Mouse (Mus musculus) right cerebral cortex, adult 18-20 months (tissue): ENCODE measurements around the gene Lor.

Experiments used
- DNase-seq: peaks from one replicate; pipeline ENCODE4 v3.0.0; 2022; ENCODE audit warnings: mixed read lengths

The Lor gene

DNA sequence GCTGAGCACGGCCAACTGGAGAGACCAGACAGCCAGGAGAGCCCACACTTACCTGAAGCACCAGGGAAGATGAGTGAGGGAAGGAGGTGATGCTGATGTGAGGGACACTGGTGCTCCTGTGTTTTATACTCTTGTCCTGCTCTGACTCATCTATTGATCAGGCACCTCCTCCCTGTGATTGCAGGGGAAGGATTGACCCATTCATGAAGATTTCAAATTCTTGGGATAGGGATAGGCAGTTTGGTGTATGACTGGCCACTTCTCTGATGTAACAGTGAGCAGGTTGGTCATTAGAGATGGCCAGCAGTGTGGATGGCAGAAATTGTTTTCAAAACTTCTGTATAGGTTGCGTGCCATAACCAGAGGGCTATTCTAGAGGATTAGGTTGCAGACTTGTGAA, at the start of gene Lor:
Gene Lor, minus strand, starts transcription at position 101 of the 400 bp plus-strand sequence.
- DNase-seq = no peak

DNA sequence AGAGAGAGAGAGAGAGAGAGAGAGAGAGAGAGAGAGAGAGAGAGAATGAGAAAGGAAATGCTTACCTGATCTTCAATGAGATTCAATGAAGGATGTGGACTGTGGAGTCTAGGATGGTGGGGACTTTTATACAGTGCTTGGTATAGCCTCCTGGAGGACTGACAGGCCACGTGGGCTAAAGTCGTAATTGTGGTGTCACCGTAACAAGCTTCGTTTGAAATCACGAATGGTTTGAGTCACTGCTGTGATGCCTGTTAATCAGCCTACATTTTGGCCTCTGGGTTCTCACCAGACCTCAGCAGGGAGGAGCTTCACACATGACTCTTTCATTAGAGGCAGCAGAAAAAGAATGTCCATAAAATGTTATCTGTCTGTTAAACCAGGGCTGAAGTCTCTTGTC, 40.9 kb upstream of the Lor start, which contains the start of gene Prr9:
Gene Prr9, minus strand, starts transcription at position 101 of the 400 bp plus-strand sequence.
- DNase-seq = no peak

DNA sequence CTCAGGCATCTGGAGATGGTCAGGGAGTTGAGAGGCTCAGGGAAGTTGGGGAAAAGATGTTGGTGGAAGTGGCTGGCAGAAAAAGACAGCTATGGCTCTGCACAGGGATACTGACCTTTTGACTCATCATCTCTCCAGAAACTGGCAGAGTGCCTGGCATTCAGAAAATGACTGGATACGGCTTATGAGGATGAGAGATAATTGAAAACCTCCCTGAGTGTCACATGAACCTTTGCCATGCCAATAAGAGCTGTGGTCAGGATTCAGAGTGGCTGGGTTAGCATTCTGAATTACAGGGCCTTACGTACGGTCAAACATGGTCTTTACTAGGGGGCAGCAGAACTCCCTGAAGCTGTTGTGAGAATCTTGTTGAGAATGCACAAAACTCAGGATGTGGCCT, 38.0 kb upstream of the Lor start:
- no peak for DNase-seq

DNA sequence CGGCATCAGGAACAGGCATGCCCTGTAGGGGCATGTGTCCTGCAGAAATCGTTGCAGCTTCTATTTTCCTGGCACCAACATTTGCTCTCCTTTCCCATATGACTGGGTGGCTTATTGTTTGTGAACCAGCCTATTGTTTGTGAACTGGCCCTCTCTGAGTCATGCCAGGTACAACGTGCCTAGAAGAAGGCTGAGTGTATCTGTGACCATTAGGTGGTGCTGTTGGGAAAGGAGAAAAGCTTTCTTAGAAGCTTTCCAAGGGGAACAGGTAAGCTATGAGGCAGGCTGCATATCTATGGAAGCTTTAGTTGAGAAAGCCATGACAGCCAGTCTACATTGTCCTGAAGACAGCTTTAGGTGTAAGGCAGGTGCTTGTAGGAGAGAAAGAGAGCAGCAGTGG, 35.0 kb upstream of the Lor start:
- DNase-seq = peak; percentile 9

DNA sequence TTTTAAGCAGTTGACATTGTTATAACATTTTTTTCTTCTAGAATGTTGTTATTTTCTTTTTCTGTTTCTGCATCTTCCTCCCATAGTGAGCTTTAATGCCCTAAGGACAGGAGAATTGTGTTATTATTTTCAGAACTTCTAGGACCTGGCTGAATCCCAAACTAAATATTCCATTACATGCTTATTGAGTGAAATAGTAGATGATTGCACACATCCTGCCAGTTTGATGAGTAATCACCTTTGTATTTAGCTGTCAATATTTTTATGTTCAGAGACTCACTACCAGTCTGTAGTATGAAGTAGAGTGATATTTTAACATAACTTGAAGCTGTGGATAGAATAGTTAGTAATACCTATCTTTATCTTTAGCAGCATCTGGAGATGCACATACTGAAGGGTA, 28.6 kb upstream of the Lor start:
- DNase-seq = no peak

DNA sequence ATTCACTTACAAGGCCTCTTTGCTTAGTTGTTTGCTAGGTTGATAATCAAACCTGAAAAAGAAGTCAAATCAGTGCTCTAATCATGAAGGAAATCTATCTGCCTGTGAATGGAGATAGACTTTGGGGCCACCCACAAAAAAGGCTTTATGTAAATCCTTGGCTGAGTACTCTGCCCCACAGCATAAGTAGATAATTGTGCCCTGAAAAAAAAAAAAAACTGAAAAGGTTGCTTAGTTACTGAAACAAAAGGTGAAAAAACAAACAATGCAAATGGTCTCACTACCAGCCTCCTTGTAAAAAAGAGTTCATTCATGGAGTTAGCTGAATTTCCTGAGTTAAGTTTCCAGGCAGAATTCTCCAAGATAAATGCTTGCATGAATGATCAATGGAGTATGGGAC, 27.8 kb upstream of the Lor start:
- DNase-seq = no peak

DNA sequence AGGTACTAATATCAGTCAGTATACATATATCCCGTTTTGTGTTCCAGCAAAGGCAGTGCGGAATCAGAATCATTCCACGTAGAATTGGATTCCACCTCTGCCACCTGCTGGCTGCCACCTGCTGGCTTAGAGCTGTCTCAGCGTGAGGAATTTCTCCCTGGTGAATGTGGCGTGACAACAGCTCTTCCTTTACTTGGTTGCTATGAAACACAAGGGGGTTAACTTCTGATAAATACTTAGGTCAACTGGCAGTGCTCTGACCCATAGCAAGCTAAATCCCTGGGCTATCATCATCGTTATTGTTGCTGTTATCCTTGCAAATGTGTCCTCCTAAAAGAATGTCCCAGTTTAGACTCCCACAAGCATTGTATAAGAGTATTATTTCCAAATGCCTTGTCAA, 23.6 kb upstream of the Lor start:
- DNase-seq = peak; percentile 49

DNA sequence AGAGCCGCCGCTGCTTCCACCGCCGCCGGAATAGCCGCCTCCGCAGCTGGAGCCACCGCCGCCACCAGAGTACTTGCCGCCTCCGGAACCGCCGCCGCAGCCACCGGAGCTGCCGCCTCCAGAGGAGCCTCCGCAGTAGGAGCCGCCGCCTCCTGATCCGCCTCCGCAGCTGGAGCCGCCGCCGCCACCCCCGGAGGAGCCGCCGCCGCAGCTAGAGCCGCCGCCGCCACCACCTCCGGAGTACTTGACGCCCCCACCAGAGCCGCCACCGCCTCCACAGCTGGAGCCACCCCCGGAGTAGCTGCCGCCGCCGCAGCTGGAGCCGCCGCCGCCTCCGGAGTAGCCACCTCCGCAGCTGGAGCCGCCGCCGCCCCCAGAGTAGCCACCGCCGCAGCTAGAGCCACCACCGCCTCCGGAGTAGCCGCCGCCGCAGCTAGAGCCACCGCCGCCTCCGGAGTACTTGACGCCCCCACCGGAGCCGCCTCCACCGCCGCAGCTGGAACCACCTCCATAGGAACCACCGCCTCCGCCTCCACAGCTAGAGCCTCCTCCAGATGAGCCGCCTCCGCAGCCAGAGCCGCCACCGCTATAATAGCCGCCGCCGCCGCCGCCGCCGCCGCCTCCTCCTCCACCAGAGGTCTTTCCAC, 1.5 kb downstream of the Lor start:
- DNase-seq = peak; percentile 29

DNA sequence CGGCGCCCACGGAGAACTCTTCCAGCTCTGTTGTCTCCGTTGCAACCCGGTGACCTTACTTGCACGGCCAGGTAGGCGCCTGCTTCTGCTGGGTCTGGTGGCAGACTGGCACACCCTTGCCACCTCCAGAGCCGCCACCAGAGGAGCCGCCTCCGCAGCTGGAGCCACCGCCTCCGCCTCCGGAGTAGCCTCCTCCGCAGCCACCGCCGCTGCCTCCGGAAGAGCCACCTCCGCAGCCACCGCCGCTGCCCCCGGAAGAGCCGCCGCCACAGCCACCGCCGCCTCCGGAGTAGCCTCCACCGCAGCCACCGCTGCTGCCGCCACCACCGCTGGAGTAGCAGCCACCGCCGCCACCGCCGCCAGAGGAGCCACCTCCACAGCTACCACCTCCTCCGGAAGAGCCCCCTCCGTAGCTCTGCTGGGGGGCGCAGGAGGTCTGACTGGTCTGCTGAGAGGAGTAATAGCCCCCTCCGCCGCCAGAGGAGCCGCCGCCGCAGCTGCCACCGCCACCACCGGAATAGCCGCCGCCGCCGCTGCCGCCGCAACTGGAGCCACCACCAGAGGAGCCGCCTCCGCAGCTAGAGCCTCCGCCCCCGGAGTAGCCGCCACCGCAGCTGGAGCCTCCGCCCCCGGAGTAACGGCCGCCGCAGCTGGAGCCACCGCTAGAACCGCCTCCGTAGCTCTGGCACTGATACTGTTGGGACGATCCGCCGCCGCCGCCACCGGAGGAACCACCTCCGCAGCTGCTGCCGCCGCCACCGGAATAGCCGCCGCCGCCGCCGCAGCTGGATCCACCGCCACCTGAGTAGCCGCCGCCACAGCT, 2.3 kb downstream of the Lor start:
- peak; percentile 67 for DNase-seq

DNA sequence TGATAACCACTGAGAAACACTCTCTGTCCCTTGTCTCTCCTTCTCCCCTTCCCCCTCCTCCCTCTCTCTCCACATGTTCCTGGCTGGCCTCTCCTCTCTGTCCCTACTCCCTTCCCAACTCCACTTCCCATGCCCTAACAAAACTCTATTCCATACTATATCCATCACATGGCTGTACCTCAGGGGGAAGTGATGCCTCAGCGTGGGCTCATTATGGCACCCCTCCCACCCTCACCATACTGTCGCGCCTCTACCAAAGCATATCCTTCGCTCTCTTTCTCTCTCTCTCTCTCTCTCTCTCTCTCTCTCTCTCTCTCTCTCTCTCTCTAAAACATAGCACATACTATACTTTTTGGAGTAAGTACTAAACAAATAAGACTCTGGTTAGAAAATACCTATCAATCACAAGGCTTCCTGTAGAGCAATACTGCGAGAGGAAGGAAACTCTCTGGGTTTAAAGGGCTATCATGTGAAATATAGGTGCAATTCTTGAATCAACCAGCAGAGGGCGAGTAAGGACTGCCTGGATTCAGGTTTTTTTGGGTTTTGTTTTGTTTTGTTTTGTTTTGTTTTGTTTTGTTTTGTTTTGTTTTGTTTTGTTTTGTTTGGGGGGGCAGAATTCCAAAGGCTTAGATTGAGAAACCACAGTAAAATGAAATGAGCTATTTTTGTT, 32.4 kb downstream of the Lor start:
- DNase-seq = no peak

DNA sequence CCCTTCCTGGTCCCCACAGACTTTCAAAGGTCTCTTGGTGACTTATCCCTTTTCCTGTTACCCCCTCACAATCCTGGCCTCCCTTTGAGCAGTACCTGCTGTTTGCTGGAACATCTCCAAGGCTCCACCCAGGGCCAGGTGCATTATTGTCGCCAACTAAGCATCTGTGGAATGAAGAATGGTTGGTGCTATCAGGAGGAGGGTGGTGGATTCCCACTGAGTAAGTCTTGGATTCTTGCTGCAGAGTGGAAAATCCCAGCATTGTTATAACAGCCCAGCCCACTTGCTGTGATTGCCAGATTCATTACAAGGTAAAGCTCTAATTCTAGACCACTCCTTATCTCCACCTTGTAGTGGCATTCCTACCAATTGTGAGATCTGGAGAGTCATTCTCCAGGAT, 49.0 kb downstream of the Lor start:
- no peak for DNase-seq

DNA sequence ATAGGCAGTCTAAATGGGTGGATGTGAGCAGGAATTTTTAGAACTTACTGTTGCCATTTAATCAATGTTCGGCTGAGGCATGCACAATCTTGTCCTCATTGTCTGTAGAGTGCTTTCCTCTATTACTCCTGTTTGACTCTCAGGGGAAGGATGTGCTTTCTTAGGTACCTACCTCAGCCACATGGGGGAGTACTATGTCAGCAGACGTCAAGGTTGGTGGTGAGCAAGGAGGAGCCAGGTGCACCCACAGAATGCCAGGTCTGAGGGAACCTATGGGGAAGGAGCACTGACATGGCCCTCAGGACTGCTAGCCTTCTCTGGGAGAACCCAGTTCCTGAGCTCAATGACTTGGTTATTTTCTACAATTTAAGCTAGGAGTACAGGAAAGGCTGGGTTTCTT, 49.7 kb downstream of the Lor start:
- DNase-seq = no peak
